ENCODE assay signal across 18 mouse cellular contexts in the genomic region with DNA sequence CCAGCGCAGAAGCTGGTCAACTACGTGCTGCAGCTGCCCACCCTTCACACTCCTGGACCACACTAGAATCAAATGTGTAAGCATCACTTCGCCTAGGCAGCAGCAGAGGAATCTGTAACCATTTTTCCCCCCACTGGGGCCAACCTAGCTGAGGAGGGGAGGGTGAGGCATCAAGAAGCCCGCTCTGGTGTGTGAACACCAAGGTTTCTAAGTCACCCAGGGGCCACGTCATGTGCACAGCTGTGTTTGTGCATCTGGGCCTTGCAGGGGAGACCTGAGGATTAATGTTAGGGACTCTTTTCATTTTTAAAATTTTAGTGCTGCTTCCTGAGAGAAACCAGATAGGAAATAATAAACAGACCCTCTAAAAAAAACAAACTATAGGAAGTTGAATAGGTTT.
A peak's percentile ranks its signal among the peaks of the same experiment; 100 is the strongest.
DNase-seq lines count a peak whose midpoint lies in the region; ATAC-seq and TF ChIP-seq lines count a peak whose summit lies in the region.
"Had no signal": no experiment of that assay in that cellular context is flagged by ENCODE, and none has a peak within 500 bp of the region (broad histone marks: within the 10 kb centered on the region; RNA-seq: fewer than 3 reads in every experiment).

No protein-coding gene starts in this region.

- TF ChIP-seq POLR2A in bone marrow, adult 2 months (IDR thresholded peaks at IDR 0.05; ENCODE audit: borderline replicate concordance, control insufficient read depth, low read depth, low read length), result no peak

- no peak for ATAC-seq in lung, embryonic 14.5 days (ENCODE audit: insufficient read depth)
- no peak for ATAC-seq in intestine, embryonic 16.5 days

- no peak overlapping the region for H3K9ac ChIP-seq in lung, embryonic 14.5 days
- H3K9ac ChIP-seq in intestine, embryonic 16.5 days (ENCODE audit: low read depth, low read length), result no peak overlapping the region
- H3K9ac ChIP-seq: embryonic facial prominence, embryonic 15.5 days had no signal

- no peaks in the 10 kb centered on the region for H3K36me3 ChIP-seq in lung, embryonic 14.5 days (ENCODE audit: insufficient read depth)
- H3K36me3 ChIP-seq in intestine, embryonic 16.5 days (ENCODE audit: control insufficient read depth, insufficient read depth, low read length), result no peaks in the 10 kb centered on the region
- H3K36me3 ChIP-seq: embryonic facial prominence, embryonic 15.5 days had no signal

- H3K9me3 ChIP-seq in lung, embryonic 14.5 days (ENCODE audit: low read depth, low read length), result no peaks in the 10 kb centered on the region
- H3K9me3 ChIP-seq in intestine, embryonic 16.5 days (ENCODE audit: control insufficient read depth, low read length), result no peaks in the 10 kb centered on the region
- H3K9me3 ChIP-seq: embryonic facial prominence, embryonic 15.5 days had no signal

- WGBS in lung, embryonic 14.5 days, result 29% methylated on average over 5 of the region's 5 CpGs
- 76% methylated on average over 5 of the region's 5 CpGs for WGBS in bone marrow, adult 2 months
- 41% methylated on average over 5 of the region's 5 CpGs for WGBS in intestine, embryonic 16.5 days

- H3K27ac ChIP-seq in lung, embryonic 14.5 days (ENCODE audit: low read depth), result 0 out of 2 replicates have a peak overlapping the region, but pooled peaks have one; percentile 10
- H3K27ac ChIP-seq in bone marrow, adult 2 months (ENCODE audit: control insufficient read depth, insufficient read depth, low read depth, low read length, poor library complexity), result peak overlapping the region; percentile 18; the same call in 1 of the 2 replicates
- H3K27ac ChIP-seq in intestine, embryonic 16.5 days (ENCODE audit: low read length), result peak overlapping the region; percentile 3
- H3K27ac ChIP-seq: embryonic facial prominence, embryonic 15.5 days; macrophage had no signal

- H3K4me2 ChIP-seq in lung, embryonic 14.5 days, result no peak overlapping the region
- no peak overlapping the region for H3K4me2 ChIP-seq in intestine, embryonic 16.5 days (ENCODE audit: low read depth, low read length)
- H3K4me2 ChIP-seq: embryonic facial prominence, embryonic 15.5 days; liver, embryonic 11.5 days; midbrain, embryonic 11.5 days had no signal

- H3K4me3 ChIP-seq in lung, embryonic 14.5 days (ENCODE audit: low read depth, low read length), result no peak overlapping the region
- no peak overlapping the region for H3K4me3 ChIP-seq in bone marrow, adult 2 months (replicated peaks; ENCODE audit: control insufficient read depth, low read depth, low read length)
- H3K4me3 ChIP-seq in intestine, embryonic 16.5 days (ENCODE audit: low read length), result no peak overlapping the region
- H3K4me3 ChIP-seq: embryonic facial prominence, embryonic 15.5 days had no signal

- no peaks in the 10 kb centered on the region for H3K27me3 ChIP-seq in lung, embryonic 14.5 days (ENCODE audit: insufficient read depth, low read length)
- H3K27me3 ChIP-seq in intestine, embryonic 16.5 days (replicated peaks; ENCODE audit: control insufficient read depth, insufficient read depth, low read length), result no peaks in the 10 kb centered on the region
- H3K27me3 ChIP-seq: embryonic facial prominence, embryonic 15.5 days had no signal

- DNase-seq in embryo, embryonic 11 days, result peak; percentile 59
- no peak for DNase-seq in embryo, embryonic 9.5 days (ENCODE audit: extremely low spot score)
- DNase-seq in lung, embryonic 14.5 days, result peak; percentile 35
- no peak for DNase-seq in lung, postnatal 10 days
- DNase-seq in retina, postnatal 1 day, result no peak
- DNase-seq in ovary, postnatal 14 days (ENCODE audit: low spot score), result no peak
- DNase-seq: cerebellum, adult 11 months; cerebellum, postnatal 14 days; gastrocnemius, postnatal 25 days; heart, postnatal 10 days; lung, adult 2 months; spleen, adult 18-20 months had no signal

- TF ChIP-seq CTCF in lung, embryonic 14.5 days (IDR thresholded peaks at IDR 0.05; ENCODE audit: low read depth), result no peak
- no peak for TF ChIP-seq CTCF in bone marrow, adult 2 months (IDR thresholded peaks at IDR 0.05; ENCODE audit: control insufficient read depth, insufficient read depth, low read length)

- 0 out of 2 replicates have a peak, but pooled peaks cover 3% of the 10 kb centered on the region for H3K4me1 ChIP-seq in lung, embryonic 14.5 days (ENCODE audit: insufficient read depth)
- H3K4me1 ChIP-seq in bone marrow, adult 2 months (ENCODE audit: control insufficient read depth, insufficient read depth, low read length), result no peaks in the 10 kb centered on the region; the same call in 1 of the 2 replicates
- peaks cover 4% of the 10 kb centered on the region; the same call in 1 of the 2 replicates for H3K4me1 ChIP-seq in intestine, embryonic 16.5 days (ENCODE audit: control insufficient read depth, insufficient read depth, low read length)

Comparison
In these comparisons a context has a peak if more than half of its experiments do, and no peak if none do; other contexts are left out.
1. DNase-seq: peak in embryo, embryonic 11 days (single experiment) and lung, embryonic 14.5 days (single experiment); none in embryo, embryonic 9.5 days (single experiment), lung, postnatal 10 days (single experiment), retina, postnatal 1 day (single experiment) and ovary, postnatal 14 days (single experiment).
2. Peak in every context shown above with its lines, with median percentiles within 50 percentile points of each other: H3K27ac ChIP-seq.